Mouse (Mus musculus) embryonic facial prominence, embryonic 14.5 days (tissue): Measurements from ENCODE around the gene Olfr545. TPM values are rescaled to one million over a fixed set of nuclear protein-coding genes. Genes with fewer than 3 reads are reported as not detected.

Experiments used
- polyA plus RNA-seq: library from polyadenylated mRNA; unstranded; fragments of >200 nt; fragmentation: Nextera tagmentation; extraction: Ambion mirVana; gene quantifications from 2 replicates; pipeline ENCODE4 v1.2.1, GENCODE M21; 2014

Gene Olfr545
- polyA plus RNA-seq, 1 experiment from 2014 or later: not detected

Other genes with a start within 250 kb of the Olfr545 start
- gene Rhog, start 243.5 kb downstream of the Olfr545 start, polyA plus RNA-seq: 66.6 and 68.0 TPM in 2 replicates
- gene Stim1, start 231.8 kb downstream of the Olfr545 start, polyA plus RNA-seq: 36.4 TPM in 2 replicates
- 98.1 and 123 TPM in 2 replicates for gene Rrm1, start 57.9 kb downstream of the Olfr545 start, polyA plus RNA-seq
- gene Olfr543, start 17.9 kb downstream of the Olfr545 start, polyA plus RNA-seq: 0.31 and 0.97 TPM in 2 replicates
- 0.10 and 0.14 TPM in 2 replicates for gene Olfr544, start 11.3 kb downstream of the Olfr545 start, polyA plus RNA-seq
- gene Olfr547, start 35.2 kb upstream of the Olfr545 start, polyA plus RNA-seq: not detected in 2 replicates
- gene Olfr548-ps1, start 41.3 kb upstream of the Olfr545 start, polyA plus RNA-seq: not detected in 2 replicates
- gene Olfr549, start 50.3 kb upstream of the Olfr545 start, polyA plus RNA-seq: not detected in 2 replicates
- 0.58 and 1.1 TPM in 2 replicates for gene Trim21, start 65.9 kb upstream of the Olfr545 start, polyA plus RNA-seq
- gene Olfr550, start 71.9 kb upstream of the Olfr545 start, polyA plus RNA-seq: 0.33 and 0.71 TPM in 2 replicates
- gene Olfr551, start 92.3 kb upstream of the Olfr545 start, polyA plus RNA-seq: 0.03 TPM in 1 of 2 replicates, not detected in the other
- 0.14 TPM in 1 of 2 replicates, not detected in the other for gene Olfr552, start 98.2 kb upstream of the Olfr545 start, polyA plus RNA-seq
- gene Olfr553, start 118.6 kb upstream of the Olfr545 start, polyA plus RNA-seq: 0.08 TPM in 1 of 2 replicates, not detected in the other
- not detected in 2 replicates for gene Olfr554, start 138.9 kb upstream of the Olfr545 start, polyA plus RNA-seq
- not detected in 2 replicates for gene Olfr555, start 159.2 kb upstream of the Olfr545 start, polyA plus RNA-seq
- gene Olfr556, start 165.3 kb upstream of the Olfr545 start, polyA plus RNA-seq: not detected in 2 replicates
- 12.6 and 15.4 TPM in 2 replicates for gene Trim68, start 187.8 kb upstream of the Olfr545 start, polyA plus RNA-seq
- gene Olfr557, start 196.3 kb upstream of the Olfr545 start, polyA plus RNA-seq: 0.10 and 0.12 TPM in 2 replicates
- gene Olfr558, start 202.6 kb upstream of the Olfr545 start, polyA plus RNA-seq: 0.75 and 1.4 TPM in 2 replicates
- gene Olfr33, start 219.5 kb upstream of the Olfr545 start, polyA plus RNA-seq: not detected in 2 replicates
- not detected in 2 replicates for gene Olfr559, start 227.9 kb upstream of the Olfr545 start, polyA plus RNA-seq